Mouse (Mus musculus): Measurements from ENCODE around the gene Cib3. TPM values are rescaled to one million over a fixed set of nuclear protein-coding genes. Genes with fewer than 3 reads are reported as not detected.

Gene Cib3
- total RNA-seq, 2 experiments from 2014 or later, result not detected

DNA sequence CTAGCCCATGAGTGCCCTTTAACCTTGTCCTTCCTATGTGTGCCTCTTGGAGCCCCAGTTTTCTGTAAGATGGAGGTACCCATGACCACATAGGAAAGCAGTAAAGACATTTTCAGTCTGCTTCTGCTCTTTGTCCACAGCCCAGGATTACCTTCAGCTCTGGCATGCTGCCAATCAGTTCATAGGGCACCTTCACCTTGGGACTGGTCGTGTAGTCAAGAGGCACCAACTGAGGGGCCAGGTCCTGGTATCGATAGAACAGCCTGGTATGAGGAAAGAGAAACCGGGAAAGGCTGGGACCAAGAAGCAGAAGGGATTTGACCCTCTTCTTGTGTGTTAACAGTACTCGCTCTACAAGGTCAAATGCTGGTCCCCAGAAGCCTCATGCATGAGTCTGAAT is 2.4 kb downstream of the Cib3 start:
- DNase-seq, result no peak

DNA sequence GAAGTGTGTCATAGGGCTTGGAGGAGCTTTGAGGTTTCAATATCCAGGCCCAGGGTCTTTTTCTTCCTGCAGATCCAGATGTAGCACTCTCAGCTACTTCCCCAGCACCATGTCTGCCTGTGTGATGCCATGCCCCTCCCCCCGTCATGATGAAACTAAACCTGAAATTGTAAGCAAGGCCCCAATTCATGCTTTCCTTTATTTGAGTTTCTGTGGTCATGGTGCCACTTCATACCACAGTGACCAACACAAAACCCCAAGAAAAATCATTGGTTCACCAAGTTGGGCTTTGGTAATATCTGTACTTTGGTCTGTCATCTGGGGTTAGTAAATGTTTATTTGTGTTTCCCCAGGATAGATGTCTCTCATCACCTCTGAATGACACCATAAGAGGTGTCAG is 4.1 kb downstream of the Cib3 start:
- DNase-seq, result no peak

DNA sequence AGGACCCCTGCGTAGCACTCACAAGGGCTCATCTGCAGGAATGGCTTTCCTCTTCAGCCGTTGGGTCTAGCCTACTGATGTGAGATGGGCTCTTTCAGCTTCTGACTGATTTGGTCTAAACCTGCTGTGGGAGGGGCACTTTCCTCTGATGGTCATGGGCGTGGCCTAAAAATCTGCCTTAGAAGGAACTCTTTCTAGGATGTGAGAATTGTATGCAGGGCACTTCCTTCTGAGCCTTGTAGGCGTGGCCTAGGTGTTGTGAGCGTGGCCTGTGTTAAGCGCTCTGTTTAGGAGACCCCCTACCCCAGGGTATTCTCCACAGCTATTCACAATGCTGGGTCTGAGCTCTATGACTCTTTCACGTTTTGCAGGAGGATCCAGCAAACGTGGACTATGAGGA is 14.6 kb downstream of the Cib3 start:
- DNase-seq, result no peak

DNA sequence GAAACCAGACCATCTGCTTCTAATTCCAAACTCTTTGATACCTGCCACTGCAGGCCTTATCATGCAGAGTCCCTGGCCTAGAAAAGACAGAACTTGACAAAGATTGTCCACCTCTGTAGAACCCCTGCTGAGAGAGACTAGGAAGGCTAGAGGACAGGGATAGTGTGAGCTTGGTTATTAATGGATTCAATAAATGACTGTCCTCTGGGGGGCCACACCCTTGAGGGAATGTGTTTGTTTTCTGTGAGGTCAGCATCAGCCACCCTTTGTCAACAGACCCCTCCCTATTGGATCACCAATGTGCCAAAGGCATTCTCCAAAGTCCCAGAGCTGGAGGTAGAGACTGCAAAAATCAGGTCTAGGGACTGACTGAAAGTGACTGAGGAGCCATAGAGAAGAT is 20.6 kb downstream of the Cib3 start:
- DNase-seq, result no peak

DNA sequence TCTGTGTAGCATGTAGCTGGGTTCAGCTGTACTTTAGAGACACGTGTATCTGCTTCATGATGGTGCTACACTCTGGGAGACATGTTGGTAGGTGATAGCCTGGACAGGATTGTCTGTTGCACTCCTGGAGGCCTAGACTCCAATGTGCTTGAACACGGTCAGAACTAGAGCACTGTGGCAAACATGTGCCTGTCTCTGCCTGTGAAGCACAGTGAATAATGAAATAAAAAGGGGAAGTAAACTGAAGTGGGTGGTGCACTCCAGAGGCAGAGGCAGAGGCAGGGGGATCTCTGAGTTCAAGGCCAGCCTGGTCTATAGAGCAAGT is 22.5 kb downstream of the Cib3 start:
- no peak for DNase-seq

DNA sequence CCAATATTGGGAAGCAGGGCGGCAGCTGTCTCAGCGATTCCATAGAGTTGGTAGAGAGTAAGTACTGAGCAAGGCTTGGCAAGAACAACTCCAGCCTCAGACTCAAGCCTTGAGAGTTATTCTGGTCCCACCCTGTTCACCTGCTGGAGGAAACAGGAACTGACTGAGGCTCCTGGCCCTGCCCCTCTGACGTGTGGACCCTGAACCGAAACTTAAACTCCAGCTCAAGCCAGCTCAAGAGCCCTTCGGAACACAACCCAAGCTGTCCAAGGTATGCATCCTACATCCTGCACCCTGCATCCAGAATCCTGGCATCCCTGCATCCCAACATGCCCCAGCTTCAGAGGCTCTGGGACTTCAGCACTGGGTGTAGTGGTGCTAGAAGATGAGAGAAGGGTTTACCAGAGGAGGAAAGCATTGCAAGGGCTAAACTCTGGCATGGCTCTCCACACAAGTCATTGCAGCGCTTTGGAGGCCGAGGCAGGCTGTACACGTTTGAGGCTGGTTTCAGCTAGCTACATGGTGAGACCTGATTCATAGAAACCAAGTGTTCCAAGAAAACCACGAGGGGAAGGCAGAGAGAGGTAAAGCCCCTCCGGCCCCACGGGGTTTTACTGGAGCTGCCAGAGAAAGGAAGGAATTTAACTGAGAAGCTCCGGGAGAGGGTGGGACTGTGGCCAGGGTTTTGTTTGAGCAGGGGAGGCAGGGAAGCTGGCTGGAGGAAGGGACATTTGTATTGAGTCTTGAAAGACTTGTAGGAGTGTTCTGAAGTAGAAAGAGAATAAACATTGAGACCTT is 23.0 kb downstream of the Cib3 start, which contains the start of gene Hsh2d:
Gene Hsh2d, plus strand, starts transcription at position 222 of the 798 bp plus-strand sequence.
- no peak for DNase-seq

DNA sequence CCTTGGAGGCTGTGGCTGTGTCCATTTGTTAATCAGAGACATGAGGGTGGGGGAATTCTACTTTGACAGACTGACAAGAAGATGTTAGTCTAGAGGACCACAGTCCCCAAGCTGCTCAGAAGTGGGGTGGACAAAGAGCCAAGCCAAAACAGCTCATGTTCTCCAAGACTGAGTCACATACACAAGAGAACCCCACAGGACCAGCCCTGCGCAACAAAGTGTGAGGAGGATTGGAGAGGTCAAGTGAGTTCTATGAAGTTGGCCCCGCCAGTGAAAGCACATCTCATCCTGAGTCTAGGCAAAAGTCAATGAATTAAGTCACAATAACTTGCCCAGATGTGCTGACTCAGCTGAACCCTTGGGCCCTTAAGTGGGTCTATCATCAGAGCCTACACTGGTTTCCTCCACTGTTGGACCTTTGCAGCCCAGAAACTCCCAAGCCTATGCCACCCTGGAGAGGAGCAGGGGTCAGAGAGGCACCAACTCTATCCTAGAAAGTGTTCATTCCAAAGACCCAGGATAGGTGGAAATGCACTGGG is 24.8 kb downstream of the Cib3 start:
- DNase-seq, result peak; percentile 53

DNA sequence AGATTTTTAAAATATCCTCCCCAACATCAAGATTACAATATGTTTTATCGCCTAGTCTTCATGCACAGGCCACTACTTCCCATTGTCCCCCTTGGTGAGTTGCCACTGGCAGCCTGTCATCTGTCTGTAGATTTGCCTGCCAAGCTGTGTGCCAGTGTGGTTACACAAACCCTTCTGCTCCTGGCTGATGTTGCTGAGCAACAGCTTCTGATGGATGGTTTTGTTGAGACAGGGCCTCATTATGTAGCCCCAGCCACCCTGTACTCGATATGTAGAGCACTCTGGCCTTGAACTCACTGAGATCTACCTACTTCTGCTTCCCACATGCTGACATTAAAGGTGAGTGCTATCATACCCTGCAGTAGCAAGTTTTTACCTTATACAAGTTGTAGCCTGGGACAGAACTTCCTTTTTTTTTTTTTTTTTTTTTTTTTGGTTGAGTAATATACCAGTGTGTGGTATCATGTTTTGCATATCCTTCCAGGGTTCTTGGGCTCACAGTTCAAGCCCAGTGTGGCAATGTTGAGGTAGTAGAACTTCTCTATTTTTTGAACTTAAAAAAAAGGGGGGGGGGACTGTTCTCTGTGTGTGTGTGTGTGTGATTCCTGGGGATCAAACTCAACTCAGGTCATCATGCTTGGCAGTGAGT is 29.0 kb downstream of the Cib3 start:
- no peak for DNase-seq

DNA sequence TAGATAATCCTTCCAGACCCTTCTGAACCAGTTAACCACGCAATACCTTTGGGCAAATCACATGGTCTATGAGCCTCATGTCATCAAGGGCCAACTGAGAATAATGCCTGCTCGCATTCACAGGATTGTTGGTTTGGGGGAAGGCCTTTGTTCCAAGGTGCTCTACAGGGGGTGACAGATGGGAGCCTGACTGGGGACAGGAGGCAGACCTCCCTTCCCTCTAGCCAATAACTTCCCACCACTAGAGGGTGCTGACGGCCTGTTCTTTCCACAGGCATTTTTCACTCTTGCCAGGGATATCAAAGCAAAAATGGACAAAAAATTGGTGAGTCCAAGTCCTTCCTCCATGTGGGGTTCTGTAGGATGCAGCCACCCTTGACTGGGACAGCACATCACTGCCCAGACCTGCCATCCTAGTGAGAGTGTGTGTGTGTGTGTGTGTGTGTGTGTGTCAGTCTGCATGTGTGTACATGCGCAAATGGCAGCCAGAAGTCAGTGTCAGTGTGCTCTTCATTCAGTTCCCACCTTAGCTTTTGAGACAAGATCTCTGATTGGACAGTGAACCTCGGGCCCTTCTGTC is 35.2 kb downstream of the Cib3 start:
- peak; percentile 22 for DNase-seq

DNA sequence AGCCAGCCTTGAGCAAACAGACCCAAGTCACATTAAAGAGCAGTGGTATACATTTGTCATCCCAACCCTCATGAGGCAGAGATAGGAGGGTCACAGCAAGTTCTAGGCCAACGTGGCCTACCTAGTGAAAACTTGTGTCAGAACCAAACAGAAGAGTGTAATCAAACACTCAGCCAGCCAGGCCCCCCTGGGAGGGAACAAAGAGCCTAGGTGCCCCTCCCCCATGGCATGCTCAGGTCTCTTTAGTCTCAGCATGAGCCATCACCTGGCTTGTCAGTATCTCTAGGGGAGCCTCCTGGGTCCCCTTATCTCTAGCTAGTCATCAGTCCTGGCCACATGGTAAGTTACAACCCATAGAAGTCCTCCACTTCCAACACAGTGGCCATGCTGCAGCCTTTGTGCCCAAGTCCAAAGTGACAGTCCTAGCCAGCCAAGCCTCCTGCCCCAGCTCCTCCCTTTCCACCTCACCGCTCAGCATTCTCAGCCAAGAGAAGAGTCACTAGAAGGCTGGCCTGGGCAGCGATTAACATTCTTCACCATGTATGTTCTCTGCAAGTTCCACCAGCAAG is 42.9 kb downstream of the Cib3 start:
- DNase-seq, result no peak

DNA sequence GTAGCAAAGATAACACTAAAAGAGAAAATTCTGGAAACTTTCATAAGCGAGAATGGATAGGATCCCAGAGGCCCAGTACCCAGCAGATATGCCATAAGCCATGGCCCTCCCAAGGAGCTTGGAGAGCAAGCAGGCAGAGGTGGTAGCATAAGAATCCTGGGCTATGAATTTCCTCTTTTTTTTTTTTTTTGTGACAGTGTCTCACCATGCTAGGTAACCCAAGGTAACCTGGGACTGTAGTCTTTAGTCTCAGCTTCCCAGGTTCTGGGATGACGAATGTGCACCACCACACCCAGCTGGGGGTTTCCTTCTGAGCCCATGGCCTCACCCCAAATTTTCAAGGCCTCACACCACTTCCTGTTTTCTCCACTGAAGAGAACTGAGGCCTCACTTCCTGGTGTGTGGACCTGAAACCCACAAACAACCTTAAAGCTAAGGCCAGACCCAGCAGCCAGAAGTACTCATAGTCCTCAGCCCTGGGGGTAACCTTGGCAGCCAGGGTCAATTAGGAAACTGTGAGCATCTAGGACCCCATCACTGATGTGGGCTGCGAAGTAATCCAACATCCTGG is 43.5 kb downstream of the Cib3 start:
- no peak for DNase-seq

DNA sequence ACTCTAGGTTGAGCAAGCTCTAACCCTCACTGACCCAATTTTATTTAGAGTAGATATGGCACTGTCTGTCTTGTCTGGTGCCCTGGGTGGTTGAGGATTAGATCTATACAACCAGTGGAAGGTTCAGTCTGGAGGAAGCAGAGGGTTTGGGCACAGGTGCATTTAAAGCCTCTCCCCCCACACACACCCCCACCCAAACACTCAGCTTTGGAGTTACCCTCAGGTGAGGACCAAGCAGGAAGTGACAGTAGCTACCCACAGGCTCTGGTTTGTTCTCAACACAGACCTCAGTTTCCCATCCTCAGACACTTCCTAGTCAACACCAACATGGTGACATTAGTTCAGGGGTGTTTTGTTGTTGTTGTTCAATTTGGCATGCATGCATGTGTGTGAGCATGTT is 49.8 kb downstream of the Cib3 start:
- DNase-seq, result no peak

DNA sequence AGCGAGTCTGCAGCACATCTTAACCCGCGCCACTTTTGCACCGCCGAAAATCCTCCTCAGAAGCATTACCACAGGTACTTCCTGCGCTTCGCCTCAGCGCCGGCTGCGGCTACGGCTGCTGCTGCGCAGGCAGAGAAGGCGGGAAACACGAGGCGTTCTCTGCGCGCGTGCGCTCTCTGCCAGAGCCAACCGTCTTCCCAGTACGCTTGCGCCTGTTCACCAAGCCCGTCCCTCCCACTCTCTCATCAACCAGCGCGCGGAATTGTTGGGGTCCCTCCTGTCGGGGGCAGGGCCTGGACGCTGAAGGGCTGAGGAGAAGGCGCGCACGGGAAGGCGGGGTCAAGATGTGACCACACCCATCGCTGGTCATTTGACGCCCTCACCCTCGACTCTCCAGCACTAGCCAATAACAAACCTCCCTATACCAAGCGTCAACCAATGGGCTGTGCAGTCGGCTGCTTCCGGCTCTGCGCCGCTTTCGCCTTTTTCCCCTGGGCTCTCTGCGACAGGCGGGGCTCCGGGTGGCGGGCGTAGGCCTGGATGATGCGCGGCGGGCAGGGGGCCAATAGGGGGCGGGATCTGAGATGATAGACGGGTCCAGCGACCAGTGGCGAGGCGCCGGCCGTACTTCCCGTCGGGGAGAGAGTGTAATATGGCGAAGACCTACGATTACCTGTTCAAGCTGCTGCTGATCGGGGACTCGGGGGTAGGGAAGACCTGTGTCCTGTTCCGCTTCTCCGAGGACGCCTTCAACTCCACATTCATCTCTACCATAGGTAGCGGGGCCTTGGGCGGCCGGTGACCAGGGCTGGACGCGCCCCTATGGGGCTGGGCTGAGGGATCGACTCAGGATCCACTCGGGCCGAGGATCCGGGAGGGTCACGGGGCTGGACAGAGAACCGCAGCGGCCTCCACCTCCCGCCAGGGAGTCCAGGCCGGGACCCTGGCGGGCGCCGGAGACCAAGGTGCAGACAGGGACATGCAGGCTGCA is 51.6 kb downstream of the Cib3 start, which contains the start of gene Rab8a:
Gene Rab8a, plus strand, starts transcription at position 494 of the 991 bp plus-strand sequence.
- peak; percentile 100 for DNase-seq

DNA sequence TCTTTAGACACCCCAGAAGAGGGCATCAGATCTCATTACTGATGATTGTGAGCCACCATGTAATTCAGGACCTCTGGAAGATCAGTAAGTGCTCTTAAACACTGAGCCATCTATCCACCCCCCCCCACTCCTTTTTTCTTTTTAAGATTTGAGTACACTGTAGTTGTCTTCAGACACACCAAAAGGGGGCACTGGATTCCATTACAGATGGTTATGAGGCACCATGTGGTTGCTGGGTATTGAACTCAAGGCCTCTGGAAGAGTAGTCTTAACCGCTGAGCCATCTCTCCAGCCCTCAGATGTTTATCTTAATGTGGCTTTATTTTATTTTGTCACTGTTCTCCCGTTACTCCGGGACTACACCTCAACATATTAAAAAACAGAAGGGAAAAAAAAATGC is 52.6 kb downstream of the Cib3 start:
- DNase-seq, result no peak

DNA sequence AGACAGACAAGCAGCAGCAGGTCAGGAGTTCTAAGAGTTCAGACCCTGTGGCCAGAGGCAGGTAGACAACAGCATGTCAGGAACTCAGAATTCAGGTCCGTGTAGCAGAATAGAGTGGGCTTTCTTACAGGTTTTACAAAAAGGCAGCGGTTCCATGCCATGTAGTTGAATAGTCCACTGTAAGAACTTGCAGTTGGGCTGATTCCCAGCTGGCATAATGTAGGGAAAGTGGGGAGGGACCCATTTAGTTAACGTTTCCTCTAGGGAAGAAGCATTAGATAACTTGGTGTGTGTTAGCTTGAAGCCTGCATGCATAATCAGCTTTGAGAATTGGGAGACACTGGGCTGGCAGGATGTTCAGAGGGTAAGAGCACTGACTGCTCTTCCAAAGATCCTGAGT is 53.9 kb downstream of the Cib3 start:
- DNase-seq, result no peak

DNA sequence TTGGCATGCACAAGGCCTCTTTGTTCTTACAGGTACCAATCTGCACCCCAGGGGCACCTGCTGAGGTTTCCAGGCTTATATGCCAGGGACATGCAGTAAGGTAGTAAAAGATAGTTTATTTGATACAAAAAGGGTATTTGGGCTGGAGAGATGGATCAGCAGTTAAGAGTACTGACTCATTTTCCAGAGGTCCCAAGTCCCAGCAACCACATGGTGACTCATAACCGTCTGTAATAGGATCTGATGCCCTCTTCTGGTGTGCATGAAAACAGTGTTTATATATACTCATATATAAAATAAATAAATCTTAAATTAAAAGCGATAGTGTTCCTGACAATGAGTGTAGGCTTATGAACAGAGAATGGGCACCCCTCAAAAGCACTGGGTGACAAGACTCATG is 54.5 kb downstream of the Cib3 start:
- DNase-seq, result no peak

Other genes starting within 250 kb of the Cib3 start
- gene Cyp4f18, start 203.2 kb downstream of the Cib3 start, total RNA-seq (2021), result under 1 TPM; 0.36 to 0.40 TPM
- not detected for gene Olfr372, start 171.6 kb downstream of the Cib3 start, total RNA-seq (2021)
- not detected for gene Olfr373, start 129.7 kb downstream of the Cib3 start, total RNA-seq (2021)
- gene Olfr374, start 105.8 kb downstream of the Cib3 start, total RNA-seq (2021), result not detected
- 10 to 100 TPM; 41.3 to 53.8 TPM for gene Tpm4, start 77.9 kb downstream of the Cib3 start, total RNA-seq (2021)
- gene Rab8a, start 51.6 kb downstream of the Cib3 start, total RNA-seq (2021), result 10 to 100 TPM in 1 of 2 experiments, 1 to 10 TPM in 1; 9.7 to 11.4 TPM
- not detected for gene Hsh2d, start 23.2 kb downstream of the Cib3 start, total RNA-seq (2021)
- not detected for gene Gm11034, start 799 bp upstream of the Cib3 start, total RNA-seq (2021)
- 10 to 100 TPM in 1 of 2 experiments, 1 to 10 TPM in 1; 8.8 to 11.9 TPM for gene Fam32a, start 6.9 kb upstream of the Cib3 start, total RNA-seq (2021)
- gene Ap1m1, start 27.2 kb upstream of the Cib3 start, total RNA-seq (2021), result 10 to 100 TPM; 21.0 to 22.2 TPM
- 1 to 10 TPM; 2.0 to 3.7 TPM for gene Gm10282, start 92.4 kb upstream of the Cib3 start, total RNA-seq (2021)
- gene Klf2, start 106.2 kb upstream of the Cib3 start, total RNA-seq (2021), result 10 to 100 TPM; 16.1 to 17.4 TPM
- 10 to 100 TPM; 22.7 to 23.9 TPM for gene Eps15l1, start 208.6 kb upstream of the Cib3 start, total RNA-seq (2021)
- gene Calr3, start 231.0 kb upstream of the Cib3 start, total RNA-seq (2021), result 1 to 10 TPM; 2.1 to 2.5 TPM
- gene 1700030K09Rik, start 231.0 kb upstream of the Cib3 start, total RNA-seq (2021), result 1 to 10 TPM; 2.9 to 3.2 TPM